Mouse (Mus musculus) limb, embryonic 14.5 days (tissue): Measurements from ENCODE around the gene Rbm39. TPM values are rescaled to one million over a fixed set of nuclear protein-coding genes. Genes with fewer than 3 reads are reported as not detected.
"Not testable (repeated sequence)": the region's sequence is repeated elsewhere in the genome, so short reads cannot be mapped to it uniquely, and the experiment has no call there.

Experiments
- ATAC-seq: fragments of 200-750 bp; cut with Nextera tagmentation; 2 replicates; pipeline ENCODE4 v1.8.0; 2017; ENCODE audit warnings: low read depth, moderate number of reproducible peaks, moderate TSS enrichment; ENCODE audit not compliant: low FRiP score
- DNase-seq: peaks from one replicate; pipeline ENCODE4 v3.0.0-alpha.2; 2015; ENCODE audit warnings: low spot score
- H3K27ac ChIP-seq: fragments of 300-500 bp; sonication (generic); replicated peaks from 2 replicates; pipeline ENCODE4 v1.5.1; 2014; ENCODE audit warnings: low read depth, mild to moderate bottlenecking, low read length, moderate library complexity, mixed read lengths
- H3K27me3 ChIP-seq: fragments of 300-500 bp; sonication (generic); 2 replicates; pipeline ENCODE4 v1.6.1; 2014; ENCODE audit warnings: low read length, mixed read lengths; ENCODE audit not compliant: control insufficient read depth, insufficient read depth
- H3K36me3 ChIP-seq: fragments of 300-500 bp; sonication (generic); 2 replicates; pipeline ENCODE4 v1.6.1; 2014; ENCODE audit warnings: mild to moderate bottlenecking, low read length, moderate library complexity, mixed read lengths; ENCODE audit not compliant: control insufficient read depth, insufficient read depth
- H3K4me1 ChIP-seq: fragments of 300-500 bp; sonication (generic); 2 replicates; pipeline ENCODE4 v1.6.1; 2014; ENCODE audit warnings: antibody characterized with exemption, low read length, mixed read lengths; ENCODE audit not compliant: control insufficient read depth, insufficient read depth
- H3K4me2 ChIP-seq: fragments of 300-500 bp; sonication (generic); replicated peaks from 2 replicates; pipeline ENCODE4 v1.6.1; 2014; ENCODE audit warnings: low read depth, mild to moderate bottlenecking, low read length, moderate library complexity; ENCODE audit not compliant: severe bottlenecking
- H3K4me3 ChIP-seq: fragments of 300-500 bp; sonication (generic); replicated peaks from 2 replicates; pipeline ENCODE4 v1.5.1; 2014; ENCODE audit warnings: low read length
- H3K9ac ChIP-seq: fragments of 300-500 bp; sonication (generic); 2 replicates; pipeline ENCODE4 v1.6.1; 2014; ENCODE audit warnings: mild to moderate bottlenecking, low read depth, low read length, moderate library complexity; ENCODE audit not compliant: severe bottlenecking
- H3K9me3 ChIP-seq: fragments of 300-500 bp; sonication (generic); 2 replicates; pipeline ENCODE4 v1.6.1; 2016; ENCODE audit warnings: low read length; ENCODE audit not compliant: control insufficient read depth
- POLR2A ChIP-seq: fragments of 200-500 bp; IDR thresholded peaks from 2 replicates; pipeline ENCODE4 v1.8.0; 2012; ENCODE audit warnings: inconsistent platforms, mild to moderate bottlenecking, moderate library complexity, borderline replicate concordance; ENCODE audit not compliant: insufficient read depth, insufficient read length; ENCODE audit errors: extremely low read depth
- WGBS: fragments of 180-500 bp; shearing (Covaris S2); extraction: QIAGEN DNeasy Blood & Tissue Kit; methylation state at CpG from one replicate; pipeline ENCODE4 v1.1.7; 2014; 5-methylcytosine and 5-hydroxymethylcytosine counted together
- polyA plus RNA-seq, 2 experiments: library from polyadenylated mRNA; depleted of rRNA in 1 of 2; stranded (reverse) in 1 of 2; unstranded in 1 of 2; fragments of >200 nt; fragmentation: Nextera tagmentation in 1 of 2; extraction: Ambion mirVana in 1 of 2; gene quantifications; 2 replicates each; pipeline versions ENCODE4 v1.2.1 to v1.2.3; 2012 to 2014

Gene Rbm39
- polyA plus RNA-seq, 2 experiments = 297 to 728 TPM

DNA sequence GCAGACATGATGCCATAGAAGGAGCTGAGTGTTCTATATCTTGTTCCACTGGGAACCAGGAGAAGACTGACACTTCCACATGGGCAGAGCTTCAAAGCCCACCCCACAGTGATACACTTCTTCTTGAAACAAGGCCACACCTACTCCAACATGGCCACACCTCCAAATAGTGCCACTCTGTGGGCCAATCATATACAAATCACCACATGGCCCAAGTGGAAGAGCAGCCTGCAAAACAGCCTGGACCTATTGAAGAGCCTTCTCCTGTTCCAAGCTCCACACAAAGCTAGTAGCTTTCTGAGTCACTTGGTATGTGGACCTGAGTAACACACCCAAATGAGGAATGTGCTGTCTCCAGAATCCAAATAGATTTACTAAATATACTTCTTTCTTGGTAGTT is 60.5 kb downstream of the Rbm39 start:
- H3K27me3 ChIP-seq = no peaks in the 10 kb centered on the region
- H3K4me1 ChIP-seq = no peaks in the 10 kb centered on the region
- no peaks in the 10 kb centered on the region for H3K9me3 ChIP-seq
- no peak overlapping the region for H3K4me3 ChIP-seq
- H3K4me2 ChIP-seq = no peak overlapping the region
- no peak overlapping the region for H3K9ac ChIP-seq
- no peak for TF ChIP-seq POLR2A
- no peak overlapping the region for H3K27ac ChIP-seq
- peaks cover 8% of the 10 kb centered on the region; the same call in 1 of the 2 replicates for H3K36me3 ChIP-seq
- no peak for ATAC-seq
- no peak for DNase-seq

- H3K27ac ChIP-seq = peak overlapping the region; percentile 92
- not testable (repeated sequence) for H3K27me3 ChIP-seq, DNase-seq, H3K4me1 ChIP-seq, ATAC-seq, H3K9me3 ChIP-seq, H3K36me3 ChIP-seq
- peak overlapping the region; percentile 98; the same call in 1 of the 2 replicates for H3K9ac ChIP-seq
- peak overlapping the region; percentile 68 for H3K4me2 ChIP-seq
- 31% methylated on average over 5 of the region's 5 CpGs for WGBS
- peak overlapping the region; percentile 91 for H3K4me3 ChIP-seq
These were observed 68.0 kb downstream of the Rbm39 start for GRCm38 (mm10) chr2:156112080-156112423.

DNA sequence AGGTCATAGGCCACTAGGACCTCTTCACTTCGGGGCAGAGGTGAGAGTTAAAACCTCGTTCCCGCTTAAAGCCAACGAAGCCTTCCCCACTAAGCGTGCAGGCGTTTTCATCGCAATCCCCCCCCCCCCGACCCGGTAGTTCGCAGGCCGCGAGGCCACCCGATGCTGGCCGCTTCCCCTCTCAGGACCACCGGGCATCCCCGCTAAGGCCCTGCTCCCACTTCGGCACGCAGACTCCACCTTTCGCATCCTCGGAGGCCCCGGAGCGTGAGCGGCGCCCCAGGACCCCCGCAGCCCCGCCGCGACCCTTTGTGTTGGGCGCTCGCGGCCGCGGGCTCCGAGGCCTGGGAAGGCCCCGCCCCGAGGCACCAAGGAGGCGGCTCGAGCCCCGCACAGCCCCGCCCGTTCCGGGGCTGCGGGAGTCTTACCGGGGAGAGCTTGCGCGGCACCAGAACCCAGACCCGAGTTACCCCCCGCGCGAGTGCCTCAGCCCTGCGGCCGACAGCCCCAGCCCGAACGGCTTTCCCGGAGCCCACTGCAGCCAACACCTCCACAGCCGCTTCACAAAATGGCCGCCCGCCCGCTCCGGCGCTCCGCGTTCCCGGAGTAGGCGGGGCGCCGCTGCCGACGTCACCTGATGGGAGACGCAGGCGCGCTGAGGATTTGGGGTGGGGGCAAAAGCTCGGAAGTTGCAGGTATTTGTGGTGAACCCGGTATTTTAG is 68.5 kb downstream of the Rbm39 start, which contains the start of the genes Cpne1 and Rbm12:
Gene Cpne1 (minus strand): TSS at position 608 of the 722 bp plus-strand sequence.
Gene Rbm12 (minus strand): TSS at position 621 of the 722 bp plus-strand sequence.
- Histone ChIP-seq H3K4me2 (peak within 1 kb of the TSS; percentile 68), H3K4me3 (peak within 1 kb of the TSS; percentile 91), H3K9me3 (no peaks in the 10 kb centered on the region), H3K4me1 (peaks cover 9% of the 10 kb centered on the region), H3K27ac (peak within 1 kb of the TSS; percentile 92), H3K36me3 (no peaks in the 10 kb centered on the region), H3K9ac (peak within 1 kb of the TSS; percentile 98), H3K27me3 (no peaks in the 10 kb centered on the region)
- peak; percentile 56; the same call in 1 of the 2 replicates for TF ChIP-seq POLR2A
- ATAC-seq (peak; percentile 95), DNase-seq (peak; percentile 88)
- under 1% methylated on average over 66 of the region's 74 CpGs for WGBS

- peak overlapping the region; percentile 68 for H3K4me2 ChIP-seq
These were observed 69.2 kb downstream of the Rbm39 start for GRCm38 (mm10) chr2:156110627-156111357.

More at GRCm38 (mm10) chr2:156110627-156111357, 69.2 kb downstream of the Rbm39 start:
- Histone ChIP-seq H3K36me3 (no peaks in the 10 kb centered on the region; the same call in 1 of the 2 replicates), H3K4me3 (peak overlapping the region; percentile 91), H3K27me3 (no peaks in the 10 kb centered on the region), H3K4me1 (peaks cover 9% of the 10 kb centered on the region), H3K27ac (peak overlapping the region; percentile 92), H3K9me3 (no peaks in the 10 kb centered on the region), H3K9ac (peak overlapping the region; percentile 98)
- no peak for TF ChIP-seq POLR2A
- under 1% methylated on average over 16 of the region's 16 CpGs for WGBS
- DNase-seq = peak; percentile 52
- ATAC-seq = peak; percentile 45

Other genes starting within 250 kb of the Rbm39 start
- gene Uqcc1, start 249.9 kb downstream of the Rbm39 start, polyA plus RNA-seq (2012; rRNA removed) = 32.6 and 42.1 TPM in 2 replicates
- gene Uqcc1, start 249.9 kb downstream of the Rbm39 start, polyA plus RNA-seq (2014; fragmentation: Nextera tagmentation; extraction: Ambion mirVana) = 57.2 and 58.5 TPM in 2 replicates
- gene Gm15557, start 239.5 kb downstream of the Rbm39 start, polyA plus RNA-seq (2012; rRNA removed) = 0.13 TPM in 1 of 2 replicates, not detected in the other
- 0.17 and 0.18 TPM in 2 replicates for gene Gm15557, start 239.5 kb downstream of the Rbm39 start, polyA plus RNA-seq (2014; fragmentation: Nextera tagmentation; extraction: Ambion mirVana)
- 40.9 and 58.7 TPM in 2 replicates for gene Gdf5, start 234.9 kb downstream of the Rbm39 start, polyA plus RNA-seq (2012; rRNA removed)
- 64.8 and 87.0 TPM in 2 replicates for gene Gdf5, start 234.9 kb downstream of the Rbm39 start, polyA plus RNA-seq (2014; fragmentation: Nextera tagmentation; extraction: Ambion mirVana)
- gene Cep250, start 223.8 kb downstream of the Rbm39 start, polyA plus RNA-seq (2012; rRNA removed) = 24.5 and 31.3 TPM in 2 replicates
- 19.4 and 20.1 TPM in 2 replicates for gene Cep250, start 223.8 kb downstream of the Rbm39 start, polyA plus RNA-seq (2014; fragmentation: Nextera tagmentation; extraction: Ambion mirVana)
- gene 6430550D23Rik, start 172.3 kb downstream of the Rbm39 start, polyA plus RNA-seq (2012; rRNA removed) = 3.7 and 4.6 TPM in 2 replicates
- gene 6430550D23Rik, start 172.3 kb downstream of the Rbm39 start, polyA plus RNA-seq (2014; fragmentation: Nextera tagmentation; extraction: Ambion mirVana) = 1.9 and 2.6 TPM in 2 replicates
- gene Ergic3, start 172.2 kb downstream of the Rbm39 start, polyA plus RNA-seq (2012; rRNA removed) = 261 and 271 TPM in 2 replicates
- 264 and 273 TPM in 2 replicates for gene Ergic3, start 172.2 kb downstream of the Rbm39 start, polyA plus RNA-seq (2014; fragmentation: Nextera tagmentation; extraction: Ambion mirVana)
- gene Fer1l4, start 127.3 kb downstream of the Rbm39 start, polyA plus RNA-seq (2012; rRNA removed) = 0.03 and 0.11 TPM in 2 replicates
- gene Fer1l4, start 127.3 kb downstream of the Rbm39 start, polyA plus RNA-seq (2014; fragmentation: Nextera tagmentation; extraction: Ambion mirVana) = not detected in 2 replicates
- 5.7 and 7.9 TPM in 2 replicates for gene Spag4, start 115.1 kb downstream of the Rbm39 start, polyA plus RNA-seq (2012; rRNA removed)
- 2.1 and 3.0 TPM in 2 replicates for gene Spag4, start 115.1 kb downstream of the Rbm39 start, polyA plus RNA-seq (2014; fragmentation: Nextera tagmentation; extraction: Ambion mirVana)
- 90.7 and 123 TPM in 2 replicates for gene Cpne1, start 68.3 kb downstream of the Rbm39 start, polyA plus RNA-seq (2012; rRNA removed)
- gene Cpne1, start 68.3 kb downstream of the Rbm39 start, polyA plus RNA-seq (2014; fragmentation: Nextera tagmentation; extraction: Ambion mirVana) = 37.8 and 42.6 TPM in 2 replicates
- 28.5 and 35.0 TPM in 2 replicates for gene Rbm12, start 68.3 kb downstream of the Rbm39 start, polyA plus RNA-seq (2012; rRNA removed)
- 30.6 and 33.3 TPM in 2 replicates for gene Rbm12, start 68.3 kb downstream of the Rbm39 start, polyA plus RNA-seq (2014; fragmentation: Nextera tagmentation; extraction: Ambion mirVana)
- gene Gm28036, start 53.1 kb downstream of the Rbm39 start, polyA plus RNA-seq (2012; rRNA removed) = 14.4 and 23.3 TPM in 2 replicates
- gene Gm28036, start 53.1 kb downstream of the Rbm39 start, polyA plus RNA-seq (2014; fragmentation: Nextera tagmentation; extraction: Ambion mirVana) = 10.9 and 12.8 TPM in 2 replicates
- gene Romo1, start 36.2 kb downstream of the Rbm39 start, polyA plus RNA-seq (2012; rRNA removed) = 312 and 331 TPM in 2 replicates
- 406 and 435 TPM in 2 replicates for gene Romo1, start 36.2 kb downstream of the Rbm39 start, polyA plus RNA-seq (2014; fragmentation: Nextera tagmentation; extraction: Ambion mirVana)
- 36.6 and 36.8 TPM in 2 replicates for gene Nfs1, start 36.1 kb downstream of the Rbm39 start, polyA plus RNA-seq (2012; rRNA removed)
- gene Nfs1, start 36.1 kb downstream of the Rbm39 start, polyA plus RNA-seq (2014; fragmentation: Nextera tagmentation; extraction: Ambion mirVana) = 36.6 and 39.0 TPM in 2 replicates
- gene Phf20, start 16.2 kb upstream of the Rbm39 start, polyA plus RNA-seq (2012; rRNA removed) = 19.5 and 23.0 TPM in 2 replicates
- gene Phf20, start 16.2 kb upstream of the Rbm39 start, polyA plus RNA-seq (2014; fragmentation: Nextera tagmentation; extraction: Ambion mirVana) = 69.0 and 83.9 TPM in 2 replicates
- 2.0 and 2.2 TPM in 2 replicates for gene Cnbd2, start 132.1 kb upstream of the Rbm39 start, polyA plus RNA-seq (2012; rRNA removed)
- 4.4 and 4.6 TPM in 2 replicates for gene Cnbd2, start 132.1 kb upstream of the Rbm39 start, polyA plus RNA-seq (2014; fragmentation: Nextera tagmentation; extraction: Ambion mirVana)
- 97.7 and 144 TPM in 2 replicates for gene Scand1, start 132.5 kb upstream of the Rbm39 start, polyA plus RNA-seq (2012; rRNA removed)
- gene Scand1, start 132.5 kb upstream of the Rbm39 start, polyA plus RNA-seq (2014; fragmentation: Nextera tagmentation; extraction: Ambion mirVana) = 74.1 and 78.7 TPM in 2 replicates
- 37.0 and 37.2 TPM in 2 replicates for gene Epb41l1, start 240.7 kb upstream of the Rbm39 start, polyA plus RNA-seq (2012; rRNA removed)
- 5.0 and 5.8 TPM in 2 replicates for gene Epb41l1, start 240.7 kb upstream of the Rbm39 start, polyA plus RNA-seq (2014; fragmentation: Nextera tagmentation; extraction: Ambion mirVana)